In the genomic region with DNA sequence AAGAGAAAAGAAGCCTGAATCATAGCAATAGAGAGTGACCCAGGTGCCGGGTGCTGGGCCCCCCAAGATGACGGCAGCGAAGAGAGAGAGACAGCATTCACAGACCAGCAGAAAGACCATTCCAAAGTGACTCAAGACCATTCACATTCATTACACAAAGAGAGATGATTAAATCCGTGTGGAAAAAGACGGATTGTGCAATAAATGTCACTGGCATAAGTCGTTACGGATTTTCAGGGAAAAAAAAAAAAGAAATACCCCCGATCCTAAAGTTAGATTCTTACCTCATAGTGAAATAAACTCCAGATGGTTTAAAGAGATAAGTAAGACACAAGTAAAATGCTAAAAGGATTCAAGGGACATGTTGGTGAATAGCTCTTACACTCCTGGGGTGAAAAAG, we compare ENCODE assay signal across 25 mouse cellular contexts.
DNase-seq lines count a peak whose midpoint lies in the region; ATAC-seq and TF ChIP-seq lines count a peak whose summit lies in the region.
"Had no signal": no experiment of that assay in that cellular context is flagged by ENCODE, and none has a peak within 500 bp of the region (broad histone marks: within the 10 kb centered on the region; RNA-seq: fewer than 3 reads in every experiment).

No protein-coding gene starts in this region.

- DNase-seq in lung, postnatal 0 days (ENCODE audit: low spot score), result peak; percentile 37
- DNase-seq in lung, postnatal 36 days, result no peak
- DNase-seq in NIH3T3 (ENCODE audit: low read depth) (peak; percentile 91), liver (no peak)
- no peak for DNase-seq in heart, postnatal 25 days (ENCODE audit: low spot score)
- DNase-seq: adrenal gland, adult 8-10 months; adrenal gland, postnatal 25 days; cerebellum, adult 18-20 months; cerebellum, adult 9-10 months; cerebellum, postnatal 25 days; gastrocnemius, postnatal 14 days; heart, adult 18-20 months; heart, postnatal 10 days; heart, postnatal 4 days had no signal

- H3K4me1 ChIP-seq in lung, postnatal 0 days (ENCODE audit: insufficient read depth, low read depth, low read length), result no peaks in the 10 kb centered on the region
- H3K4me1 ChIP-seq in embryonic fibroblast, embryonic 13.5 days (ENCODE audit: control insufficient read depth, insufficient read depth, low read length), result peaks cover 14% of the 10 kb centered on the region
- H3K4me1 ChIP-seq: embryonic facial prominence, embryonic 13.5 days; forebrain, embryonic 10.5 days; forebrain, embryonic 13.5 days; heart, embryonic 12.5 days; hindbrain, embryonic 12.5 days; hindbrain, embryonic 15.5 days had no signal

- no peak for TF ChIP-seq CTCF in lung, postnatal 0 days (IDR thresholded peaks at IDR 0.05)
- no peak for TF ChIP-seq CTCF in embryonic fibroblast, embryonic 13.5 days (IDR thresholded peaks at IDR 0.05; ENCODE audit: borderline replicate concordance, insufficient read depth, low read length)

- no peaks in the 10 kb centered on the region for H3K27me3 ChIP-seq in lung, postnatal 0 days (replicated peaks; ENCODE audit: insufficient read depth, low read length)
- H3K27me3 ChIP-seq: embryonic facial prominence, embryonic 13.5 days; forebrain, embryonic 13.5 days; heart, embryonic 12.5 days; heart, embryonic 15.5 days; hindbrain, embryonic 12.5 days; hindbrain, embryonic 15.5 days had no signal

- TF ChIP-seq POLR2A in embryonic fibroblast, embryonic 13.5 days (IDR thresholded peaks at IDR 0.05; ENCODE audit: low read depth, low read length), result no peak

- intact Hi-C loops in heart, postnatal 25 days (cut with DNase I), result no loop called here

- H3K36me3 ChIP-seq in lung, postnatal 0 days (ENCODE audit: insufficient read depth, low read length), result no peaks in the 10 kb centered on the region
- H3K36me3 ChIP-seq: embryonic facial prominence, embryonic 13.5 days; forebrain, embryonic 10.5 days; G1E; heart, embryonic 12.5 days; heart, embryonic 15.5 days; hindbrain, embryonic 12.5 days; hindbrain, embryonic 15.5 days had no signal

- H3K9me3 ChIP-seq in lung, postnatal 0 days (ENCODE audit: low read length), result no peaks in the 10 kb centered on the region
- H3K9me3 ChIP-seq: embryonic facial prominence, embryonic 13.5 days; forebrain, embryonic 10.5 days; G1E; heart, embryonic 12.5 days; heart, embryonic 15.5 days; hindbrain, embryonic 12.5 days; hindbrain, embryonic 15.5 days had no signal

- no peak for TF ChIP-seq EP300 in lung, postnatal 0 days (IDR thresholded peaks at IDR 0.05)

- no peak overlapping the region for H3K27ac ChIP-seq in lung, postnatal 0 days (ENCODE audit: low read length)
- peak overlapping the region; percentile 73 for H3K27ac ChIP-seq in embryonic fibroblast, embryonic 13.5 days (ENCODE audit: insufficient read depth, low read length)
- H3K27ac ChIP-seq: embryonic facial prominence, embryonic 13.5 days; forebrain, embryonic 10.5 days; forebrain, embryonic 13.5 days; heart, embryonic 15.5 days; hindbrain, embryonic 12.5 days; hindbrain, embryonic 15.5 days had no signal

- ATAC-seq in lung, postnatal 0 days, result no peak
- ATAC-seq: forebrain, embryonic 13.5 days; forebrain, embryonic 16.5 days; intestine, postnatal 0 days had no signal

- H3K4me2 ChIP-seq in lung, postnatal 0 days (replicated peaks; ENCODE audit: low read depth, low read length), result no peak overlapping the region
- H3K4me2 ChIP-seq: embryonic facial prominence, embryonic 13.5 days; forebrain, embryonic 13.5 days; heart, embryonic 12.5 days; heart, embryonic 15.5 days; hindbrain, embryonic 12.5 days; hindbrain, embryonic 15.5 days had no signal

- no peak overlapping the region for H3K4me3 ChIP-seq in lung, postnatal 0 days (ENCODE audit: low read depth, low read length)
- no peak overlapping the region for H3K4me3 ChIP-seq in embryonic fibroblast, embryonic 13.5 days (ENCODE audit: insufficient read depth, low read length)
- H3K4me3 ChIP-seq: embryonic facial prominence, embryonic 13.5 days; forebrain, embryonic 10.5 days; forebrain, embryonic 13.5 days; heart, embryonic 12.5 days; heart, embryonic 15.5 days; hindbrain, embryonic 12.5 days; hindbrain, embryonic 15.5 days had no signal

- WGBS in lung, postnatal 0 days, result 67% methylated on average over 8 of the region's 8 CpGs

- no peak overlapping the region for H3K9ac ChIP-seq in lung, postnatal 0 days (replicated peaks; ENCODE audit: low read depth)
- H3K9ac ChIP-seq: embryonic facial prominence, embryonic 13.5 days; forebrain, embryonic 13.5 days; heart, embryonic 12.5 days; heart, embryonic 15.5 days; hindbrain, embryonic 12.5 days; hindbrain, embryonic 15.5 days had no signal

Comparison
In these comparisons a context has a peak if more than half of its experiments do, and no peak if none do; other contexts are left out.
1. DNase-seq: peak in lung, postnatal 0 days (single experiment) and NIH3T3 (single experiment); none in lung, postnatal 36 days (single experiment), liver (single experiment) and heart, postnatal 25 days (single experiment).